Mouse (Mus musculus): ENCODE measurements around the gene Pkmyt1.

- TF ChIP-seq POLR2A (IDR thresholded peaks at IDR 0.05; ENCODE audit: low read depth, low read length) (no peak), CTCF (conservative IDR thresholded peaks at IDR 0.05; ENCODE audit: insufficient read depth, insufficient read length, low read depth, low read length) (no peak)
These were observed 659 bp upstream of the Pkmyt1 start for GRCm38 (mm10) chr17:23725477-23725876.

Measured in kidney, adult 2 months (tissue).